Mouse (Mus musculus): ENCODE measurements around the gene Izumo4. TPM values are rescaled to one million over a fixed set of nuclear protein-coding genes. Genes with fewer than 3 reads are reported as not detected.
A peak's percentile ranks its signal among the peaks of the same experiment; 100 is the strongest.

Gene Izumo4
- polyA plus RNA-seq, 1 experiment, result 39.5 TPM

DNA sequence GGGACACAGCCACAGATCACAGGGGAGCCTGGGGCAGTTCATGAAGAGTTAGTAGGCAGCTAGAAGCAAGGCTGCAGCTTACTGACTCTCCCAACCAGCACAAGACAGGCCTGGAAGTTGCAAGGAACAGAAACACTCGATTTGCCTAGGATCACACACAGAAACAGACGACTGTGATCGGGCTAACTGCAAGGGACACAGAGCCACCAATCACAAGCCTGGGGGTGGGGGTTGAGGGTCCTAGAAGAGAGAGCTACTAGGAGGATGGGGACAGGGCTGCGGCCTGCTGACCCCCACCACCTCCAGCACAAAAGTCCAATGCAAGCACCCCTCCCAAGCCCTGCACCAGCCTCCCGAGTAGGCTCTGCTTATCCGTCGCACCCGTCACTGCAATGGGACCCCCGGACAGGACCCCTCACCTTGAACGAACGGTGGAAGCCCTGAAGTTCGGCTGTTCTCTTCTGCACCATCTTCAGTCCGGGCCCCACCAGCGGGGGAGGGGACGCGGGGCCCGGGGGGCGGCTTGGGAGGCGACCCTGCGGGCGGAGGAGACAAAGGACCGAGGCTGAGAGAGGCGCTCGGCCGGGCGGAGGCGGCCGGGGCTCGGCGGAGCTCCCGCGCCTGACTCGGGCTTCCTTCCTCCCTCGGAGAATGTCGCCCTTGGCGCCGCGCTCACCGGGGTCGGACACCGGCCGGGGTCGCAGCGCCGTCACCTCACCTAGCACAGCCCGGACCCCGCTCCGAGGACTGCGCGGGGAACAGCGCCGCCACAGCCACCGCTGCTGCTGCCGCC lies 26.4 kb upstream of the Izumo4 start:
- Histone ChIP-seq H3K4me1 (ENCODE audit: control insufficient read depth, insufficient read depth, low read length) (peaks cover 59% of the 10 kb centered on the region), H3K27ac (ENCODE audit: insufficient read depth, low read depth, low read length) (peak overlapping the region; percentile 82), H3K27me3 (replicated peaks; ENCODE audit: control insufficient read depth, insufficient read depth, low read length) (no peaks in the 10 kb centered on the region), H3K36me3 (ENCODE audit: control insufficient read depth, insufficient read depth, low read length) (no peaks in the 10 kb centered on the region; the same call in 1 of the 2 replicates), H3K4me3 (ENCODE audit: insufficient read depth, low read depth, low read length) (peak overlapping the region; percentile 89)
- under 1% methylated on average over 54 of the region's 54 CpGs for WGBS
- no peak for TF ChIP-seq CTCF (conservative IDR thresholded peaks at IDR 0.05; ENCODE audit: insufficient read depth, insufficient read length, low read depth, low read length)
- no peak for TF ChIP-seq POLR2A (IDR thresholded peaks at IDR 0.05; ENCODE audit: low read depth, low read length)
- no peak for DNase-seq

GRCm38 (mm10) chr10:80676198-80676928 lies 25.6 kb upstream of the Izumo4 start:
- WGBS, result under 1% methylated on average over 78 of the region's 78 CpGs
- TF ChIP-seq CTCF (conservative IDR thresholded peaks at IDR 0.05; ENCODE audit: insufficient read depth, insufficient read length, low read depth, low read length) (no peak), POLR2A (IDR thresholded peaks at IDR 0.05; ENCODE audit: low read depth, low read length) (peak; percentile 99)
- DNase-seq, result peak; percentile 100
- peaks cover 56% of the 10 kb centered on the region for H3K4me1 ChIP-seq (ENCODE audit: control insufficient read depth, insufficient read depth, low read length)
- H3K27ac ChIP-seq (ENCODE audit: insufficient read depth, low read depth, low read length), result peak overlapping the region; percentile 98
- H3K4me3 ChIP-seq (ENCODE audit: insufficient read depth, low read depth, low read length), result peak overlapping the region; percentile 89
- no peaks in the 10 kb centered on the region for H3K36me3 ChIP-seq (ENCODE audit: control insufficient read depth, insufficient read depth, low read length)
- no peaks in the 10 kb centered on the region for H3K27me3 ChIP-seq (replicated peaks; ENCODE audit: control insufficient read depth, insufficient read depth, low read length)

DNA sequence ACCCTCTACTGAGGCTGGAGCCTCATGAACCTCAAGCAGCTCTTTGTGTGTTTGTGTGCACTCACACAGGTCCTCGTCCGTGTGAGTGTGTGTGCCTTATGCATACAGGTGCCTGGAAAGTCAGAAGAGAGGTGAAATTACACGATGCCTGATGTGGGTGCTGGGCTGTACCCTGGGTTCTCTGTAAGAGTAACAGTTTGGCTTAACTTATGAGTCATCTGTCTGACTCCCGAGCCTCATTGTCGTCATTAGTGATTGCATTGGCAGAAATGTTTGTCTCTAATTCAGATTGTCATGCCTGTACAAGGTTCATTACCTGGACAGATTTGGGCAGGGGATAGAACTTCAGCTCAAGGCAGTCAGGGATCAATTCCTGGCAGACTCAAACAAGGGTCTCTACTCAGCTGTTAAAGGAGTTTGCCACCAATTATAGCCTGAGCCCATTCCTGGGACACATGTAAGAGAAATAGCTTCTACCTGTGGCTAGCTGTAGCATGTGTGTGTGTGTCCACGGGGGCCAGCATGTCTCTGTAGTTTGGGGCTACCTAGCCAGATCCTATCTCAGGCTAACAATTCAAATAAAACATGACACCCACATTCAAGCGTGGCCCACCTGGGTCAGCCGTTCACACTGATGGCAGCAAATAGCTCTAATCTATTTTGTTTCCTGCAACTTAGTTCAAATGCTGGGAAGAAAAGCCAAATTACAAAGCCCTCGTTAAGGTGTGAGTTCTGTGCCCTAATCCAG lies 24.7 kb upstream of the Izumo4 start:
- WGBS, result 6% methylated on average over 9 of the region's 9 CpGs
- H3K4me1 ChIP-seq (ENCODE audit: control insufficient read depth, insufficient read depth, low read length), result peaks cover 51% of the 10 kb centered on the region
- peak; percentile 45 for DNase-seq

GRCm38 (mm10) chr10:80677942-80678436 lies 24.0 kb upstream of the Izumo4 start, which contains the start of gene Mknk2:
Gene Mknk2, minus strand, starts transcription at chr10:80678112.
- Histone ChIP-seq H3K36me3 (ENCODE audit: control insufficient read depth, insufficient read depth, low read length) (no peaks in the 10 kb centered on the region), H3K27me3 (replicated peaks; ENCODE audit: control insufficient read depth, insufficient read depth, low read length) (no peaks in the 10 kb centered on the region), H3K4me3 (ENCODE audit: insufficient read depth, low read depth, low read length) (peak within 1 kb of the TSS; percentile 59), H3K4me1 (ENCODE audit: control insufficient read depth, insufficient read depth, low read length) (peaks cover 45% of the 10 kb centered on the region), H3K27ac (ENCODE audit: insufficient read depth, low read depth, low read length) (peak within 1 kb of the TSS; percentile 98)
- TF ChIP-seq POLR2A (IDR thresholded peaks at IDR 0.05; ENCODE audit: low read depth, low read length), result no peak
- TF ChIP-seq CTCF (conservative IDR thresholded peaks at IDR 0.05; ENCODE audit: insufficient read depth, insufficient read length, low read depth, low read length), result no peak
- under 1% methylated on average over 8 of the region's 8 CpGs for WGBS
- peak; percentile 99 for DNase-seq

More for the DNA sequence above, 24.7 kb upstream of the Izumo4 start:
- Histone ChIP-seq H3K4me3 (ENCODE audit: insufficient read depth, low read depth, low read length) (peak overlapping the region; percentile 59), H3K36me3 (ENCODE audit: control insufficient read depth, insufficient read depth, low read length) (no peaks in the 10 kb centered on the region), H3K27ac (ENCODE audit: insufficient read depth, low read depth, low read length) (peak overlapping the region; percentile 98), H3K27me3 (replicated peaks; ENCODE audit: control insufficient read depth, insufficient read depth, low read length) (no peaks in the 10 kb centered on the region)
- TF ChIP-seq CTCF (conservative IDR thresholded peaks at IDR 0.05; ENCODE audit: insufficient read depth, insufficient read length, low read depth, low read length), result no peak
- no peak for TF ChIP-seq POLR2A (IDR thresholded peaks at IDR 0.05; ENCODE audit: low read depth, low read length)

- no peaks in the 10 kb centered on the region for H3K36me3 ChIP-seq (ENCODE audit: control insufficient read depth, insufficient read depth, low read length)
- no peak overlapping the region for H3K4me3 ChIP-seq (ENCODE audit: insufficient read depth, low read depth, low read length)
- H3K4me1 ChIP-seq (ENCODE audit: control insufficient read depth, insufficient read depth, low read length), result peaks cover 37% of the 10 kb centered on the region
- DNase-seq, result peak; percentile 78
- WGBS, result 33% methylated on average over 9 of the region's 10 CpGs
- no peak for TF ChIP-seq CTCF (conservative IDR thresholded peaks at IDR 0.05; ENCODE audit: insufficient read depth, insufficient read length, low read depth, low read length)
- no peak for TF ChIP-seq POLR2A (IDR thresholded peaks at IDR 0.05; ENCODE audit: low read depth, low read length)
- H3K27ac ChIP-seq (ENCODE audit: insufficient read depth, low read depth, low read length), result peak overlapping the region; percentile 98
- no peaks in the 10 kb centered on the region for H3K27me3 ChIP-seq (replicated peaks; ENCODE audit: control insufficient read depth, insufficient read depth, low read length)
These were observed 23.2 kb upstream of the Izumo4 start for GRCm38 (mm10) chr10:80678601-80679377.

GRCm38 (mm10) chr10:80679556-80680259 lies 22.3 kb upstream of the Izumo4 start:
- H3K36me3 ChIP-seq (ENCODE audit: control insufficient read depth, insufficient read depth, low read length), result no peaks in the 10 kb centered on the region
- H3K27me3 ChIP-seq (replicated peaks; ENCODE audit: control insufficient read depth, insufficient read depth, low read length), result no peaks in the 10 kb centered on the region
- DNase-seq, result peak; percentile 56
- peak overlapping the region; percentile 84 for H3K27ac ChIP-seq (ENCODE audit: insufficient read depth, low read depth, low read length)
- H3K4me3 ChIP-seq (ENCODE audit: insufficient read depth, low read depth, low read length), result no peak overlapping the region
- no peak for TF ChIP-seq CTCF (conservative IDR thresholded peaks at IDR 0.05; ENCODE audit: insufficient read depth, insufficient read length, low read depth, low read length)
- no peak for TF ChIP-seq POLR2A (IDR thresholded peaks at IDR 0.05; ENCODE audit: low read depth, low read length)
- WGBS, result 33% methylated on average over 9 of the region's 9 CpGs
- peaks cover 31% of the 10 kb centered on the region for H3K4me1 ChIP-seq (ENCODE audit: control insufficient read depth, insufficient read depth, low read length)

Measured in kidney, adult 2 months (tissue).